Mouse (Mus musculus) left cerebral cortex, adult 11 months (tissue): ENCODE results near the gene Btbd35f29.
"Not testable (repeated sequence)": the region's sequence is repeated elsewhere in the genome, so short reads cannot be mapped to it uniquely, and the experiment has no call there.

Experiments used
- DNase-seq: peaks from one replicate; pipeline ENCODE4 v3.0.0; 2022; ENCODE audit warnings: low spot score

Btbd35f29 gene

GRCm38 (mm10) chrX:31117374-31117773, at the start of gene Btbd35f29:
Gene Btbd35f29, plus strand, starts transcription at chrX:31117674.
- DNase-seq, result not testable (repeated sequence)

DNA sequence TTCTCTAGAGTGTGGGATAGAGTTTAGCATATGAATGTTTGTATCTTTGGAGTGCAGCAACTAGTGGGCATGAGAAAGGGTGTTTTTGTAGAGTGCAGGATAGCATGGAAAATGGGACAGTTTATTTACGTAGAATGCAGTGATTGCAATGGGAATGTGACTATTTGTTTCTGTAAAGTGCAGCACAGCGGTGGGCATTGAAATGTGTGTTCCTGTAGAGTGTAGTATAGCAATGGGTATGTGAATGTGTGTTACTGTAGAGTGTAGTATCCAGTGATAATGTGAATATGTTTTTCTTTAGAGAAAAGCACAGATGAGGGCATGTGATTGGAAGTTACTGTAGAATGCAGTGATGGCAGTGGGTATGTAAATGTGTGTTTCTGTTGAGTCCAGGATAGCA, 23.9 kb downstream of the Btbd35f29 start:
- DNase-seq, result not testable (repeated sequence)

DNA sequence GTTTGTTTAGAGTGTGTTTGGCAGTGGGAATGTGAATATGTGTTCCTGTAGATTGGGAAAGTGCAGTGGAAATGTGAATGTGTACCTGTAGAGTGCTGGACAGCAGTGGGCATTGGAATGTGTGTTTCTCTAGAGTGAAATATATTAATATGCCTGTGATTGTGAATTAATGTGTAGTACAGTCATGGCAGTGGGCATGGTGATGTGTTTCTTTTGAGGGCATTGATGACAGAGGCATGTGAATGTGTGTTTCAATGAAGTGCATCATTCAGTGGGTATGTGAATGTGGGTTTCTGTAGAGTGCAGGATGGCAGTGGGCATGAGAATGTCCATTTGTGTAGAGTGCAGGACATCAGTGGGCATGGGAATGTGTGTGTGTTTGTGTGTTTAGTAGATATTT, 27.7 kb downstream of the Btbd35f29 start:
- not testable (repeated sequence) for DNase-seq

DNA sequence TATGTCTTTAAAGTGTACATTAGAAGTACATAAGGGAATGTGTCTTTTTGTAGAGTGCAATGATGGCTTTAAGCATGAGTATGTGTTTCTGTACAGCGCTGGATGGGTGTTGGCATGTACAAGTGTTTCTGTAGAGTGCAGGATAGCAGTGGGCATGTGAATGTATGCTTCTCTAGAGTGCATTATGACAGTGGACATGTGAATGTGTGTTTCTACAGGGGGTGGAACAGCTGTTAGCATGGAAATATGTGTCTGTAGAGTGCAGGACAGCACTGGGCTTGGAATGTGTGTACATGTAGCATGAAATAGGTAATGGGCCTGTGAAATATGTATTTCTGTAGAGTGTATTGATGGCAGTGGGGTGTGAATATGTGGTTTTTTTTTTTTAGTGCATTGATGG, 28.4 kb downstream of the Btbd35f29 start:
- not testable (repeated sequence) for DNase-seq

DNA sequence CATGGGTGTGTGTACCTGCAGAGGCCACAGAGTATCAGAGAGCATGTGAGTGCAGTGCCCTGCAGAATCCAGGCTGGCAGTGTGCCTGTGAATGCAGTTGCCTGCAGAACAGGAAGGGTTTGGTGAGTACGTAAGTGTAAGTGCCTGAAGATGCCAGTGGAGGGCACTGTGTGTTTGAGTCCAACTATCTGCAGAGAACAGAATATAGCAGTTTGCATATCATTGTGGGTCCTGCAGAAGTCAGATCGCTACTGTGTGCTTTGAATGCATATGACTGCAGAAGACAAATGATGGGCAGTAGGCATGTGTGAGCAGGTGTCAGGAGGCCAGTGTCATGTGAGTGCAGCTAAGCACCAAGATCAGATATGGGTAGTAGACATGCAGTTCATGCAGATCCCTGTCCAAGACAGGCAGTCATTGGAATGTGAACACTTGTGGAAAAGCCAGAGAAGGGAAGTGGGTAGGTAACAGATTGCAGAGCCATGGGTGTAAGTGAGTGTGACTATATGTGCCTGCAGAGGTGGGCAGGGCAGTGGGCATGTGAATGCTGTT, 41.1 kb downstream of the Btbd35f29 start:
- DNase-seq, result not testable (repeated sequence)

- DNase-seq, result not testable (repeated sequence)
These were observed 42.2 kb downstream of the Btbd35f29 start for GRCm38 (mm10) chrX:31159450-31160322.

GRCm38 (mm10) chrX:31160554-31160953, 43.1 kb downstream of the Btbd35f29 start:
- not testable (repeated sequence) for DNase-seq

DNA sequence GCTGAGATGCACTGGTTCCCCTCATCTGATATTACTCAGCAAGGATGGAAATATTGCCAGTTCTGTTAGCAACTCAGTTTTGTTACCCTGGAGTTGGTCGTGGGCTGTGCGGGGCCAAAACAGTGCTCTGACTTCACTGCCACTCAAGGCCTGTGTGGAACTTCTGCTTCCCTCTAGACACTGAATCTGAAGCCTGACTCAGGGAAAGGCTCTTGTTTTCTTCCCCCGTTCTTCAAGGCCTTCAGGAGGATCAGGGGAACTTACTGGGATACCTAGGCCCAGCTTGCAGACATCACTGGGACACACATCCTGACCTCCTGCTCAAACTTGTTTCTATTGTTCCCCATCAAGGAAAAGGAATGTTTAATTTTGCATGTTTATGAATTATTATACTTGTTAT, 45.2 kb downstream of the Btbd35f29 start:
- DNase-seq, result not testable (repeated sequence)

GRCm38 (mm10) chrX:31165193-31165592, 47.7 kb downstream of the Btbd35f29 start:
- not testable (repeated sequence) for DNase-seq
